Comparison of ENCODE assay signal across 9 mouse cellular contexts in genomic region chr10:108733982-108734381, GRCm38 (mm10). TPM values are rescaled to one million over a fixed set of nuclear protein-coding genes. Genes with fewer than 3 reads are reported as not detected.
DNase-seq lines count a peak whose midpoint lies in the region; ATAC-seq and TF ChIP-seq lines count a peak whose summit lies in the region.
"Had no signal": no experiment of that assay in that cellular context is flagged by ENCODE, and none has a peak within 500 bp of the region (broad histone marks: within the 10 kb centered on the region; RNA-seq: fewer than 3 reads in every experiment).

No protein-coding gene starts in this region.

- WGBS in heart, postnatal 0 days = 37% methylated on average over 2 of the region's 2 CpGs
- 45% methylated on average over 2 of the region's 2 CpGs for WGBS in heart, embryonic 11.5 days (ENCODE audit: insufficient replicate concordance)
- 53% methylated on average over 2 of the region's 2 CpGs for WGBS in stomach, postnatal 0 days

- no peak overlapping the region for H3K4me3 ChIP-seq in heart, postnatal 0 days (ENCODE audit: low read depth, low read length)
- no peak overlapping the region for H3K4me3 ChIP-seq in heart, embryonic 11.5 days (ENCODE audit: low read depth, low read length)
- H3K4me3 ChIP-seq in testis, adult 2 months (ENCODE audit: control insufficient read depth, low read depth, low read length) = no peak overlapping the region
- H3K4me3 ChIP-seq in stomach, postnatal 0 days (ENCODE audit: low read depth, low read length) = no peak overlapping the region

- no peak overlapping the region for H3K27ac ChIP-seq in heart, postnatal 0 days (ENCODE audit: low read depth)
- H3K27ac ChIP-seq in heart, embryonic 11.5 days (ENCODE audit: low read depth, low read length) = no peak overlapping the region
- H3K27ac ChIP-seq in testis, adult 2 months (ENCODE audit: control insufficient read depth, insufficient read depth, low read depth, low read length) = no peak overlapping the region
- no peak overlapping the region for H3K27ac ChIP-seq in stomach, postnatal 0 days (replicated peaks)

- H3K4me1 ChIP-seq in heart, postnatal 0 days (ENCODE audit: control insufficient read depth, insufficient read depth) = no peaks in the 10 kb centered on the region
- no peaks in the 10 kb centered on the region for H3K4me1 ChIP-seq in heart, embryonic 11.5 days (ENCODE audit: control insufficient read depth, insufficient read depth, low read length)
- no peaks in the 10 kb centered on the region for H3K4me1 ChIP-seq in testis, adult 2 months (ENCODE audit: control insufficient read depth, insufficient read depth, low read length)
- H3K4me1 ChIP-seq in stomach, postnatal 0 days (replicated peaks; ENCODE audit: control insufficient read depth, insufficient read depth) = no peaks in the 10 kb centered on the region

- DNase-seq in heart, postnatal 0 days (ENCODE audit: low spot score) = peak; percentile 19
- no peak for DNase-seq in testis, postnatal 14 days (ENCODE audit: low spot score)
- peak; percentile 10 for DNase-seq in forelimb bud, embryonic 11.5 days (ENCODE audit: low read depth, low spot score)
- DNase-seq in stomach, postnatal 0 days (ENCODE audit: low spot score) = no peak
- DNase-seq in frontal cortex, postnatal 14 days (ENCODE audit: low spot score in 2 of 2) = no peak
- DNase-seq in T-cell, adult 2 months (ENCODE audit: low spot score) = no peak

- TF ChIP-seq EP300 in heart, postnatal 0 days (IDR thresholded peaks at IDR 0.05; ENCODE audit: low read depth) = no peak
- no peak for TF ChIP-seq EP300 in stomach, postnatal 0 days (optimal IDR thresholded peaks at IDR 0.05)

- no peaks in the 10 kb centered on the region for H3K36me3 ChIP-seq in heart, postnatal 0 days (replicated peaks; ENCODE audit: control insufficient read depth, insufficient read depth, low read length)
- no peaks in the 10 kb centered on the region for H3K36me3 ChIP-seq in heart, embryonic 11.5 days (ENCODE audit: control insufficient read depth, insufficient read depth, low read length)
- H3K36me3 ChIP-seq in testis, adult 2 months (ENCODE audit: control insufficient read depth, insufficient read depth, low read length) = no peaks in the 10 kb centered on the region
- H3K36me3 ChIP-seq in stomach, postnatal 0 days (ENCODE audit: control insufficient read depth, insufficient read depth, low read length) = no peaks in the 10 kb centered on the region

- no peaks in the 10 kb centered on the region for H3K27me3 ChIP-seq in heart, postnatal 0 days (ENCODE audit: control insufficient read depth, insufficient read depth, low read length)
- H3K27me3 ChIP-seq in heart, embryonic 11.5 days (ENCODE audit: control insufficient read depth, insufficient read depth, low read length) = no peaks in the 10 kb centered on the region
- no peaks in the 10 kb centered on the region for H3K27me3 ChIP-seq in testis, adult 2 months (ENCODE audit: control insufficient read depth, insufficient read depth, low read length)
- no peaks in the 10 kb centered on the region for H3K27me3 ChIP-seq in stomach, postnatal 0 days (ENCODE audit: control insufficient read depth, insufficient read depth, low read length)

- H3K4me2 ChIP-seq in heart, postnatal 0 days (ENCODE audit: low read depth, low read length) = no peak overlapping the region
- H3K4me2 ChIP-seq in heart, embryonic 11.5 days = no peak overlapping the region
- H3K4me2 ChIP-seq in stomach, postnatal 0 days (replicated peaks; ENCODE audit: low read depth) = no peak overlapping the region

- no peak for ATAC-seq in heart, postnatal 0 days (ENCODE audit: insufficient read depth, low read depth)
- no peak for ATAC-seq in heart, embryonic 11.5 days (replicated peaks; ENCODE audit: insufficient number of reproducible peaks, low FRiP score, low TSS enrichment)
- no peak for ATAC-seq in stomach, postnatal 0 days (ENCODE audit: low FRiP score, low TSS enrichment)

- H3K9me3 ChIP-seq in heart, postnatal 0 days (replicated peaks; ENCODE audit: control insufficient read depth, low read length) = no peaks in the 10 kb centered on the region
- H3K9me3 ChIP-seq in heart, embryonic 11.5 days (replicated peaks; ENCODE audit: control insufficient read depth, low read length) = no peaks in the 10 kb centered on the region
- no peaks in the 10 kb centered on the region for H3K9me3 ChIP-seq in stomach, postnatal 0 days (ENCODE audit: control insufficient read depth, low read length)

- TF ChIP-seq CTCF in heart, postnatal 0 days (IDR thresholded peaks at IDR 0.05; ENCODE audit: low read depth) = peak; percentile 68
- peak; percentile 29; the same call in 1 of the 2 replicates for TF ChIP-seq CTCF in testis, adult 2 months (IDR thresholded peaks at IDR 0.05; ENCODE audit: control insufficient read depth, insufficient read depth, insufficient replicate concordance, low read depth, low read length)
- TF ChIP-seq CTCF in stomach, postnatal 0 days (IDR thresholded peaks at IDR 0.05; ENCODE audit: low read depth) = peak; percentile 79

- TF ChIP-seq POLR2A in testis, adult 2 months (IDR thresholded peaks at IDR 0.05; ENCODE audit: control insufficient read depth, low read depth, low read length) = no peak

- no peak overlapping the region for H3K9ac ChIP-seq in heart, postnatal 0 days (replicated peaks; ENCODE audit: low read depth, low read length)
- no peak overlapping the region for H3K9ac ChIP-seq in heart, embryonic 11.5 days (ENCODE audit: low read depth, low read length)
- H3K9ac ChIP-seq in stomach, postnatal 0 days (ENCODE audit: low read length) = no peak overlapping the region

RNA-seq across cellular contexts. Expression of gene Gm5136, which starts 34.0 kb away (rescaled TPM):
- total RNA-seq in heart, postnatal 0 days (2014; rRNA removed; ENCODE audit: low replicate concordance) = not detected in 2 replicates
- polyA plus RNA-seq in heart, postnatal 0 days (2015; fragmentation: Nextera tagmentation; extraction: Ambion mirVana) = not detected in 2 replicates
- polyA plus RNA-seq in heart, embryonic 11.5 days (2014; fragmentation: Nextera tagmentation; extraction: Ambion mirVana) = not detected in 2 replicates
- 13.5 and 15.7 TPM in 2 replicates for polyA plus RNA-seq in testis, adult 2 months (2012; rRNA removed)
- polyA plus RNA-seq in stomach, postnatal 0 days (2015; fragmentation: Nextera tagmentation; extraction: Ambion mirVana) = not detected in 2 replicates
- total RNA-seq: neutrophil, adult 5-6 weeks had no signal

Comparison
In these comparisons a context has a peak if more than half of its experiments do, and no peak if none do; other contexts are left out.
1. DNase-seq: peak in heart, postnatal 0 days (single experiment) and forelimb bud, embryonic 11.5 days (single experiment); none in testis, postnatal 14 days (single experiment), stomach, postnatal 0 days (single experiment), frontal cortex, postnatal 14 days (0 of 2) and T-cell, adult 2 months (single experiment).
2. CTCF ChIP-seq: peak in every context shown above with its lines; median percentile 79 in stomach, postnatal 0 days; 68 in heart, postnatal 0 days; 29 in testis, adult 2 months.
3. RNA of gene Gm5136, which starts 34.0 kb away (polyA plus RNA-seq): 13.5 to 15.7 TPM in testis, adult 2 months; not detected in stomach, postnatal 0 days, not detected in heart, postnatal 0 days and not detected in heart, embryonic 11.5 days; every median in the first group is over 10 times any median in the second.